Mouse (Mus musculus) embryonic facial prominence, embryonic 12.5 days (tissue): Measurements from ENCODE around the gene Dlgap1. TPM values are rescaled to one million over a fixed set of nuclear protein-coding genes. Genes with fewer than 3 reads are reported as not detected.

Source experiments
- ATAC-seq: fragments of 200-750 bp; cut with Nextera tagmentation; 2 replicates; pipeline ENCODE4 v1.8.0; 2017; ENCODE audit not compliant: insufficient number of reproducible peaks, insufficient read depth, low FRiP score, low TSS enrichment
- H3K27ac ChIP-seq: fragments of 300-500 bp; sonication (generic); 2 replicates; pipeline ENCODE4 v1.5.1; 2016; ENCODE audit warnings: mild to moderate bottlenecking
- H3K27me3 ChIP-seq: fragments of 300-500 bp; sonication (generic); 2 replicates; pipeline ENCODE4 v1.6.1; 2016; ENCODE audit warnings: mild to moderate bottlenecking, moderate library complexity
- H3K36me3 ChIP-seq: fragments of 300-500 bp; sonication (generic); 2 replicates; pipeline ENCODE4 v1.6.1; 2016; ENCODE audit warnings: mild to moderate bottlenecking
- H3K4me1 ChIP-seq: fragments of 300-500 bp; sonication (generic); 2 replicates; pipeline ENCODE4 v1.6.1; 2016
- H3K4me2 ChIP-seq: fragments of 300-500 bp; sonication (generic); replicated peaks from 2 replicates; pipeline ENCODE4 v1.6.1; 2016; ENCODE audit warnings: mild to moderate bottlenecking, moderate library complexity
- H3K4me3 ChIP-seq: fragments of 300-500 bp; sonication (generic); 2 replicates; pipeline ENCODE4 v1.5.1; 2016; ENCODE audit warnings: mild to moderate bottlenecking
- H3K9ac ChIP-seq: fragments of 300-500 bp; sonication (generic); 2 replicates; pipeline ENCODE4 v1.6.1; 2016; ENCODE audit warnings: mild to moderate bottlenecking, moderate library complexity
- H3K9me3 ChIP-seq: fragments of 300-500 bp; sonication (generic); 2 replicates; pipeline ENCODE4 v1.6.1; 2016; ENCODE audit warnings: mild to moderate bottlenecking, moderate library complexity
- WGBS: fragments of 180-500 bp; shearing (Covaris S2); methylation state at CpG from one replicate; pipeline ENCODE4 v1.1.7; 2016; 5-methylcytosine and 5-hydroxymethylcytosine counted together
- polyA plus RNA-seq: library from polyadenylated mRNA; unstranded; fragments of >200 nt; fragmentation: Nextera tagmentation; extraction: Ambion mirVana; gene quantifications from 2 replicates; pipeline ENCODE4 v1.2.1, GENCODE M21; 2016

Gene Dlgap1
- polyA plus RNA-seq, 1 experiment from 2014 or later, result 6.0 TPM

- peak overlapping the region; percentile 68 for H3K4me2 ChIP-seq
- no peaks in the 10 kb centered on the region for H3K9me3 ChIP-seq
- H3K4me3 ChIP-seq, result no peak overlapping the region
- H3K9ac ChIP-seq, result no peak overlapping the region
- H3K27ac ChIP-seq, result peak overlapping the region; percentile 84
- no peaks in the 10 kb centered on the region for H3K36me3 ChIP-seq
- no peak for ATAC-seq
- H3K27me3 ChIP-seq, result no peaks in the 10 kb centered on the region
- peaks cover 13% of the 10 kb centered on the region; the same call in 1 of the 2 replicates for H3K4me1 ChIP-seq
- 50% methylated on average over 7 of the region's 7 CpGs for WGBS
These were observed 785.8 kb downstream of the Dlgap1 start for GRCm38 (mm10) chr17:70754638-70755037.

- under 1% methylated on average over 22 of the region's 22 CpGs for WGBS
- Histone ChIP-seq H3K4me1 (peaks cover 13% of the 10 kb centered on the region; the same call in 1 of the 2 replicates), H3K4me2 (peak overlapping the region; percentile 68), H3K36me3 (no peaks in the 10 kb centered on the region), H3K9ac (peak overlapping the region; percentile 10; the same call in 1 of the 2 replicates), H3K27me3 (no peaks in the 10 kb centered on the region), H3K9me3 (no peaks in the 10 kb centered on the region), H3K27ac (peak overlapping the region; percentile 84), H3K4me3 (peak overlapping the region; percentile 35)
- ATAC-seq, result peak; percentile 70
These were observed 786.3 kb downstream of the Dlgap1 start for GRCm38 (mm10) chr17:70755039-70755668.

GRCm38 (mm10) chr17:70755669-70756263 is 786.9 kb downstream of the Dlgap1 start:
- Histone ChIP-seq H3K4me3 (peak overlapping the region; percentile 35), H3K9me3 (no peaks in the 10 kb centered on the region), H3K9ac (0 out of 2 replicates have a peak overlapping the region, but pooled peaks have one; percentile 12), H3K27ac (peak overlapping the region; percentile 84), H3K36me3 (no peaks in the 10 kb centered on the region), H3K4me2 (peak overlapping the region; percentile 68), H3K27me3 (no peaks in the 10 kb centered on the region), H3K4me1 (peaks cover 7% of the 10 kb centered on the region; the same call in 1 of the 2 replicates)
- ATAC-seq, result no peak
- 6% methylated on average over 11 of the region's 14 CpGs for WGBS

GRCm38 (mm10) chr17:70762001-70762400 is 793.1 kb downstream of the Dlgap1 start:
- H3K27me3 ChIP-seq, result no peaks in the 10 kb centered on the region
- H3K9ac ChIP-seq, result no peak overlapping the region
- 91% methylated on average over 7 of the region's 7 CpGs for WGBS
- no peaks in the 10 kb centered on the region for H3K4me1 ChIP-seq
- no peaks in the 10 kb centered on the region for H3K9me3 ChIP-seq
- H3K4me3 ChIP-seq, result no peak overlapping the region
- no peak for ATAC-seq
- no peak overlapping the region for H3K27ac ChIP-seq
- no peak overlapping the region for H3K4me2 ChIP-seq
- H3K36me3 ChIP-seq, result no peaks in the 10 kb centered on the region

GRCm38 (mm10) chr17:70762634-70763033 is 793.8 kb downstream of the Dlgap1 start:
- no peak overlapping the region for H3K4me3 ChIP-seq
- H3K36me3 ChIP-seq, result no peaks in the 10 kb centered on the region
- H3K27me3 ChIP-seq, result no peaks in the 10 kb centered on the region
- H3K4me2 ChIP-seq, result no peak overlapping the region
- H3K9ac ChIP-seq, result no peak overlapping the region
- H3K27ac ChIP-seq, result no peak overlapping the region
- H3K9me3 ChIP-seq, result no peaks in the 10 kb centered on the region
- WGBS, result 90% methylated on average over 10 of the region's 10 CpGs
- ATAC-seq, result no peak
- no peaks in the 10 kb centered on the region for H3K4me1 ChIP-seq

- Histone ChIP-seq H3K4me2 (no peak overlapping the region), H3K4me1 (no peaks in the 10 kb centered on the region), H3K27me3 (no peaks in the 10 kb centered on the region), H3K36me3 (no peaks in the 10 kb centered on the region), H3K9ac (no peak overlapping the region), H3K9me3 (no peaks in the 10 kb centered on the region), H3K4me3 (no peak overlapping the region), H3K27ac (no peak overlapping the region)
- 97% methylated on average over 9 of the region's 9 CpGs for WGBS
- no peak for ATAC-seq
These were observed 796.5 kb downstream of the Dlgap1 start for GRCm38 (mm10) chr17:70765337-70765736.

- H3K4me3 ChIP-seq, result no peak overlapping the region
- ATAC-seq, result no peak
- H3K36me3 ChIP-seq, result no peaks in the 10 kb centered on the region
- no peak overlapping the region for H3K4me2 ChIP-seq
- H3K27me3 ChIP-seq, result no peaks in the 10 kb centered on the region
- no peak overlapping the region for H3K27ac ChIP-seq
- no peaks in the 10 kb centered on the region for H3K4me1 ChIP-seq
- 86% methylated on average over 18 of the region's 18 CpGs for WGBS
- H3K9me3 ChIP-seq, result no peaks in the 10 kb centered on the region
- H3K9ac ChIP-seq, result no peak overlapping the region
These were observed 797.1 kb downstream of the Dlgap1 start for GRCm38 (mm10) chr17:70765976-70766375.

GRCm38 (mm10) chr17:70772120-70772899 is 803.4 kb downstream of the Dlgap1 start:
- H3K4me1 ChIP-seq, result peaks cover 5% of the 10 kb centered on the region; the same call in 1 of the 2 replicates
- H3K4me2 ChIP-seq, result no peak overlapping the region
- 9% methylated on average over 10 of the region's 10 CpGs for WGBS
- H3K27ac ChIP-seq, result no peak overlapping the region; the same call in 1 of the 2 replicates
- H3K27me3 ChIP-seq, result no peaks in the 10 kb centered on the region
- no peak for ATAC-seq
- H3K36me3 ChIP-seq, result no peaks in the 10 kb centered on the region
- no peak overlapping the region for H3K9ac ChIP-seq
- H3K9me3 ChIP-seq, result no peaks in the 10 kb centered on the region
- H3K4me3 ChIP-seq, result no peak overlapping the region

- H3K9ac ChIP-seq, result no peak overlapping the region
- no peak overlapping the region for H3K4me3 ChIP-seq
- H3K4me2 ChIP-seq, result no peak overlapping the region
- peaks cover 22% of the 10 kb centered on the region for H3K4me1 ChIP-seq
- no peak for ATAC-seq
- 22% methylated on average over 7 of the region's 7 CpGs for WGBS
- H3K27ac ChIP-seq, result peak overlapping the region; percentile 23; the same call in 1 of the 2 replicates
- H3K9me3 ChIP-seq, result no peaks in the 10 kb centered on the region
- H3K36me3 ChIP-seq, result no peaks in the 10 kb centered on the region
- no peaks in the 10 kb centered on the region for H3K27me3 ChIP-seq
These were observed 810.9 kb downstream of the Dlgap1 start for GRCm38 (mm10) chr17:70779770-70780169.

- Histone ChIP-seq H3K9me3 (no peaks in the 10 kb centered on the region), H3K4me1 (peaks cover 22% of the 10 kb centered on the region), H3K4me2 (no peak overlapping the region), H3K36me3 (no peaks in the 10 kb centered on the region), H3K9ac (no peak overlapping the region), H3K27ac (peak overlapping the region; percentile 71), H3K4me3 (no peak overlapping the region), H3K27me3 (no peaks in the 10 kb centered on the region)
- WGBS, result 26% methylated on average over 17 of the region's 18 CpGs
- ATAC-seq, result peak; percentile 79; the same call in 1 of the 2 replicates
These were observed 812.1 kb downstream of the Dlgap1 start for GRCm38 (mm10) chr17:70780726-70781689.

GRCm38 (mm10) chr17:70783273-70783672 is 814.4 kb downstream of the Dlgap1 start:
- no peak for ATAC-seq
- no peak overlapping the region for H3K27ac ChIP-seq
- 91% methylated on average over 3 of the region's 3 CpGs for WGBS

More at GRCm38 (mm10) chr17:70783273-70783672, 814.4 kb downstream of the Dlgap1 start:
- no peak overlapping the region for H3K4me3 ChIP-seq
- no peak overlapping the region for H3K4me2 ChIP-seq
- no peaks in the 10 kb centered on the region; the same call in 1 of the 2 replicates for H3K36me3 ChIP-seq
- peaks cover 22% of the 10 kb centered on the region for H3K4me1 ChIP-seq
- no peaks in the 10 kb centered on the region for H3K9me3 ChIP-seq
- H3K9ac ChIP-seq, result no peak overlapping the region
- H3K27me3 ChIP-seq, result no peaks in the 10 kb centered on the region
